Mouse (Mus musculus): ENCODE measurements around the gene Scfd2. TPM values are rescaled to one million over a fixed set of nuclear protein-coding genes. Genes with fewer than 3 reads are reported as not detected.

Gene Scfd2
- polyA plus RNA-seq, 2 experiments = 3.9 to 9.4 TPM

DNA sequence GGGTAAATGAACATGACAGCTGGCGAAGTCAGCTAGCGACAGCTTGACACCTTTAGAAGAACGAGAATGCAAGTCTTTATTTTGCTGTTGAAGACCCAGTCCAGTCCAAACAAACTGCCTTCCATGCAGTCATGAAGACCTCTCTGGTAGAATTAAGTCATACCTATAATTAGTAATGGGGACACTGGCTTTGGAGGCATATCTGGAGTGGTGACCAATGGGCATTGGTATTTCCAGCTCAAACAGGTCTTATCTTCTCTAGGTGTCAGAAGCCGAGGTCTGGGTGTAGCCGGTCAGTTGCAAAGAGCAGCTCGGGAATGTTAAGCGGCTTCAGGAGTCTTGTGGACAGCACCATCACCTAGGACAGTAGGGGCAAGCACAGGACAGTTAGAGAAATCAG, 325.5 kb downstream of the Scfd2 start:
- Histone ChIP-seq H3K27me3 (ENCODE audit: control insufficient read depth, insufficient read depth, low read length) (no peaks in the 10 kb centered on the region), H3K9ac (replicated peaks) (no peak overlapping the region), H3K36me3 (replicated peaks; ENCODE audit: control insufficient read depth, insufficient read depth, low read depth) (no peaks in the 10 kb centered on the region), H3K4me1 (replicated peaks; ENCODE audit: control insufficient read depth in 2 of 2, insufficient read depth in 2 of 2, low read length in 1 of 2) (no peaks in the 10 kb centered on the region), H3K4me2 (ENCODE audit: low read depth) (no peak overlapping the region), H3K9me3 (ENCODE audit: control insufficient read depth, low read length) (no peaks in the 10 kb centered on the region), H3K4me3 (ENCODE audit: insufficient read depth in 1 of 2, low read depth in 2 of 2, low read length in 2 of 2) (no peak overlapping the region), H3K27ac (no peak overlapping the region)
- ATAC-seq (ENCODE audit: insufficient read depth) = no peak
- 70% methylated on average over 7 of the region's 7 CpGs for WGBS (ENCODE audit: insufficient replicate concordance)
- no peak for DNase-seq (ENCODE audit: low read depth in 3 of 3, low spot score in 3 of 3)
- TF ChIP-seq CTCF (IDR thresholded peaks at IDR 0.05; ENCODE audit: low read depth) = no peak
- TF ChIP-seq EP300 (IDR thresholded peaks at IDR 0.05; ENCODE audit: low read depth) = no peak

DNA sequence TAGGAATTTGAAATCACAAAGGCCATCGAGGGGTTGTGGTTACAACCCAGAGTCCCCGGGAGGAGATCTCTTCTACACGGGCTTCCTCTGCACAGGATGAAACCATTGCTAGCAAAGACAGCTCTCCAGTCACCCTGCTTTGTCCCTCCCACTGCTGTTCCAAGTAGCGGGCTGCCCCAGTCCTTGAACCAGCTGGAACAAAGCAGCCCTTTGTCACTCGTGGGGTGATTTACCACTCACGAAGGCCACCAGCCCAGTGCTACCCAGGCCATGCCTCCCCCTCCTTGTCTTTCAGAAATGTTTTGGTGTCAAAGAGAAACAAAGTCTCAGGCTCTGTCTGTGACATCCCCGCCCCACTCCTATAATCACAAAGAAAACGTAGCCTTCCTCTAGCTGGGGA, 326.1 kb downstream of the Scfd2 start:
- no peak for DNase-seq (ENCODE audit: low read depth in 3 of 3, low spot score in 3 of 3)
- Histone ChIP-seq H3K36me3 (replicated peaks; ENCODE audit: control insufficient read depth, insufficient read depth, low read depth) (no peaks in the 10 kb centered on the region), H3K27me3 (ENCODE audit: control insufficient read depth, insufficient read depth, low read length) (no peaks in the 10 kb centered on the region), H3K4me1 (replicated peaks; ENCODE audit: control insufficient read depth in 2 of 2, insufficient read depth in 2 of 2, low read length in 1 of 2) (no peaks in the 10 kb centered on the region), H3K4me2 (ENCODE audit: low read depth) (no peak overlapping the region), H3K9ac (replicated peaks) (no peak overlapping the region), H3K27ac (no peak overlapping the region), H3K9me3 (ENCODE audit: control insufficient read depth, low read length) (no peaks in the 10 kb centered on the region), H3K4me3 (ENCODE audit: insufficient read depth in 1 of 2, low read depth in 2 of 2, low read length in 2 of 2) (no peak overlapping the region)
- 40% methylated on average over 8 of the region's 8 CpGs for WGBS (ENCODE audit: insufficient replicate concordance)
- ATAC-seq (ENCODE audit: insufficient read depth) = no peak
- no peak for TF ChIP-seq CTCF (IDR thresholded peaks at IDR 0.05; ENCODE audit: low read depth)
- no peak for TF ChIP-seq EP300 (IDR thresholded peaks at IDR 0.05; ENCODE audit: low read depth)

DNA sequence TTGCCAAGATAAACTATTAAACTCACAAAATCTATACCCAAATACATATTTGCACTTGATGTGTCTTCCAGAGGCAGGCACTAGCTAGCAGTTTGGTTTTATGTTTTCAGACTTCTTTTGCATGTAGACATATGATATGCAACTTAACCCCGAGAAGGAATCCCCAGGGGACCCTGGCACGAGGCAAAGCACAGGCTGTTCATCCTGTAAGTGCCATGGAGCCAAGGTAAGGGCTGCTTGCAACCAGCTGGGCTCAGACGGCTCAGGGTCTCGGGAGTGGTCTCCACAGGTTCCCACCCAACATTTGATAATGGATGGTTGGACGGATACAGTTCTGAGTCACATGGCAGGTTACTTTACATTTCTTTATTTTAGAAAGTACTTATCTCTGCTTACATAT, 327.1 kb downstream of the Scfd2 start:
- Histone ChIP-seq H3K9ac (replicated peaks) (no peak overlapping the region), H3K4me3 (ENCODE audit: insufficient read depth in 1 of 2, low read depth in 2 of 2, low read length in 2 of 2) (no peak overlapping the region), H3K9me3 (ENCODE audit: control insufficient read depth, low read length) (no peaks in the 10 kb centered on the region), H3K4me2 (ENCODE audit: low read depth) (no peak overlapping the region), H3K27me3 (ENCODE audit: control insufficient read depth, insufficient read depth, low read length) (no peaks in the 10 kb centered on the region), H3K27ac (no peak overlapping the region), H3K36me3 (replicated peaks; ENCODE audit: control insufficient read depth, insufficient read depth, low read depth) (no peaks in the 10 kb centered on the region), H3K4me1 (replicated peaks; ENCODE audit: control insufficient read depth in 2 of 2, insufficient read depth in 2 of 2, low read length in 1 of 2) (no peaks in the 10 kb centered on the region)
- WGBS (ENCODE audit: insufficient replicate concordance) = 53% methylated on average over 5 of the region's 5 CpGs
- TF ChIP-seq CTCF (IDR thresholded peaks at IDR 0.05; ENCODE audit: low read depth) (no peak), EP300 (IDR thresholded peaks at IDR 0.05; ENCODE audit: low read depth) (no peak)
- ATAC-seq (ENCODE audit: insufficient read depth) (no peak), DNase-seq (ENCODE audit: low read depth in 3 of 3, low spot score in 3 of 3) (no peak)

DNA sequence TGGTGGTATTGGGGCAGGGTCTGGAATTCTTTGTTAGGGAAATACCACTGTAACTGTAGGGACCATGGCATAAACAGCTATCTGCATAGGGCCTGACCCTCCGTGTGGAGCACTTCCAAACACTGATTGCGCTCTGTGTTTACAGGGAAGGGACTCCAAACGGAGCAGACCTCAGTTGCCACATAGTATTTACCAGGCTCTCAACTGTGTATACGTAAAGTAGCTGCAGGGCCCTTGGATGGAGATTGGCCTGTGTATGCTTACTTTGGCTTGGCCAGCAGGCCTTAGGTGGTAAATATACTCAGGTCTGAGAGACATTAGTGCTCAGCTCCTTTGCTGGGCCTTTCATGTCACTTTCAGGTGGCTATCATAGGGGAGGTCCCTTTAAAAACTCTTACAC, 329.0 kb downstream of the Scfd2 start:
- H3K27ac ChIP-seq = no peak overlapping the region
- H3K9ac ChIP-seq (replicated peaks) = no peak overlapping the region
- TF ChIP-seq CTCF (IDR thresholded peaks at IDR 0.05; ENCODE audit: low read depth) (no peak), EP300 (IDR thresholded peaks at IDR 0.05; ENCODE audit: low read depth) (no peak)
- 66% methylated on average over 4 of the region's 4 CpGs for WGBS (ENCODE audit: insufficient replicate concordance)
- H3K4me1 ChIP-seq (replicated peaks; ENCODE audit: control insufficient read depth in 2 of 2, insufficient read depth in 2 of 2, low read length in 1 of 2) = no peaks in the 10 kb centered on the region
- ATAC-seq (ENCODE audit: insufficient read depth) (no peak), DNase-seq (ENCODE audit: low read depth in 3 of 3, low spot score in 3 of 3) (no peak)
- no peaks in the 10 kb centered on the region for H3K9me3 ChIP-seq (ENCODE audit: control insufficient read depth, low read length)
- no peak overlapping the region for H3K4me2 ChIP-seq (ENCODE audit: low read depth)
- no peaks in the 10 kb centered on the region for H3K36me3 ChIP-seq (replicated peaks; ENCODE audit: control insufficient read depth, insufficient read depth, low read depth)
- H3K4me3 ChIP-seq (ENCODE audit: insufficient read depth in 1 of 2, low read depth in 2 of 2, low read length in 2 of 2) = no peak overlapping the region
- no peaks in the 10 kb centered on the region for H3K27me3 ChIP-seq (ENCODE audit: control insufficient read depth, insufficient read depth, low read length)

DNA sequence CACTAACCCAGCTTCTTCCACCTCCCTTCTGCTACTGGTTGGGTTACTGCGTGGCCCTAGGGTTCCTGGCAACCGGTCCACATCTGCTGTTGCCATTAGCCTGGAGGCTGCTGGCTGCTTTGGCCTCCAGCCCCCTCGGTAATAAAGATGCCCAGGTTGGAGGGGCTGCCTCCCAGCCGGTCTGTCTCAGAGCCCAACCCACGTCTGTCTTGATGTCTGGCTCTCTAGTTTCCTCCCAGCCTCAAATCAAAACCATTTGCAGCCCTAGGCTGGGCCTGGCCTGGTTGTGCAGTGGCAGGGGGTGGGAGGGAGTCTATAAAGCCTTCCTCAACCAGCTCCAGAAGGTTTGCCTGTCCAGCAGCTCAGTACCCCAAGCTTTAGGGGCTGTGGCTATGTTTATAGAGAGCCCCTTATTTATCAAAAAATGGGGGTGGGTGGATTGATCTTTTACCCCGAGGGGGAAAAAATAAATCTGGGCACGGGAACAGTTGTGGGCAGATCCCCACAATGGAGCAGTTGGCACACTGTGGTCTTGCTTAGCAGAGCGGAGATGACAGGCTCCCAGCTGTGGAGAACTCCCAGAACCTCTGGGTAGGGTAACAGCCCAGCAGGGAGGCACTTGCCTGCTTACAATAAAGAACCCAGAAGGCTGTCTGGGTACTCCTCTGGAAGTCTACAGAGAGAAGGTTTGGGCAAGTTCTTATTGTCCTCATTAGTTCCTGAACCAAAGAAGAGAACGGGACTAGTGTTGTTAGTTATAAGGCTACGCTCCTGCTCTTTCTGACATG, 329.8 kb downstream of the Scfd2 start:
- Histone ChIP-seq H3K9me3 (ENCODE audit: control insufficient read depth, low read length) (no peaks in the 10 kb centered on the region), H3K27me3 (ENCODE audit: control insufficient read depth, insufficient read depth, low read length) (no peaks in the 10 kb centered on the region), H3K27ac (no peak overlapping the region), H3K4me3 (ENCODE audit: insufficient read depth in 1 of 2, low read depth in 2 of 2, low read length in 2 of 2) (no peak overlapping the region), H3K4me2 (ENCODE audit: low read depth) (no peak overlapping the region), H3K9ac (replicated peaks) (no peak overlapping the region), H3K36me3 (replicated peaks; ENCODE audit: control insufficient read depth, insufficient read depth, low read depth) (no peaks in the 10 kb centered on the region), H3K4me1 (replicated peaks; ENCODE audit: control insufficient read depth in 2 of 2, insufficient read depth in 2 of 2, low read length in 1 of 2) (0 out of 4 replicates have a peak, but pooled peaks cover 0 to 2% of the 10 kb centered on the region in 2 experiments)
- TF ChIP-seq CTCF (IDR thresholded peaks at IDR 0.05; ENCODE audit: low read depth) = no peak
- TF ChIP-seq EP300 (IDR thresholded peaks at IDR 0.05; ENCODE audit: low read depth) = no peak
- DNase-seq (ENCODE audit: low read depth in 3 of 3, low spot score in 3 of 3) (no peak), ATAC-seq (ENCODE audit: insufficient read depth) (no peak)
- 60% methylated on average over 10 of the region's 10 CpGs for WGBS (ENCODE audit: insufficient replicate concordance)
